Mouse (Mus musculus) spleen, adult 2 months (tissue): ENCODE results near the gene Gm13275. TPM values are rescaled to one million over a fixed set of nuclear protein-coding genes. Genes with fewer than 3 reads are reported as not detected.
"Not testable (repeated sequence)": the region's sequence is repeated elsewhere in the genome, so short reads cannot be mapped to it uniquely, and the experiment has no call there.

Experiments used
- DNase-seq, 2 experiments: peaks; one replicate each; pipeline versions ENCODE4 v3.0.0 to v3.0.0-alpha.2; 2012 to 2021; ENCODE audit warnings: low spot score in 2 of 2, low read depth in 1 of 2
- H3K27ac ChIP-seq: fragments of 200-500 bp; 2 replicates; pipeline ENCODE4 v1.5.1; 2012; ENCODE audit warnings: low read length, inconsistent platforms; ENCODE audit not compliant: insufficient read depth
- H3K27me3 ChIP-seq: fragments of 200-500 bp; 2 replicates; pipeline ENCODE4 v1.6.1; 2012; ENCODE audit warnings: mild to moderate bottlenecking, moderate library complexity, low read length, inconsistent platforms; ENCODE audit not compliant: control insufficient read depth, insufficient read depth
- H3K36me3 ChIP-seq: fragments of 200-500 bp; 2 replicates; pipeline ENCODE4 v1.6.1; 2012; ENCODE audit warnings: mild to moderate bottlenecking, low read length, inconsistent platforms; ENCODE audit not compliant: control insufficient read depth, insufficient read depth
- H3K4me1 ChIP-seq: fragments of 200-500 bp; 2 replicates; pipeline ENCODE4 v1.6.1; 2011; ENCODE audit warnings: inconsistent platforms; ENCODE audit not compliant: control insufficient read depth, insufficient read depth, insufficient read length
- H3K4me3 ChIP-seq: fragments of 200-500 bp; 2 replicates; pipeline ENCODE4 v1.5.1; 2011; ENCODE audit warnings: mild to moderate bottlenecking, inconsistent platforms; ENCODE audit not compliant: insufficient read depth, insufficient read length; ENCODE audit errors: extremely low read depth
- CTCF ChIP-seq: fragments of 200-500 bp; IDR thresholded peaks from 2 replicates; pipeline ENCODE4 v1.5.1; 2011; ENCODE audit warnings: mild to moderate bottlenecking, inconsistent platforms; ENCODE audit not compliant: insufficient read depth, insufficient read length, insufficient replicate concordance; ENCODE audit errors: extremely low read depth
- POLR2A ChIP-seq: fragments of 200-500 bp; IDR thresholded peaks from 2 replicates; pipeline ENCODE4 v1.6.1; 2011; ENCODE audit warnings: low read depth, low read length, inconsistent platforms
- WGBS: fragments of 180-500 bp; shearing (Covaris S2); methylation state at CpG from one replicate; pipeline ENCODE4 v1.1.7; 2018; 5-methylcytosine and 5-hydroxymethylcytosine counted together
- polyA plus RNA-seq: library from polyadenylated mRNA; depleted of rRNA; stranded (reverse); fragments of >200 nt; gene quantifications from 2 replicates; pipeline ENCODE4 v1.2.3, GENCODE M21; 2012

The Gm13275 gene
- polyA plus RNA-seq, 1 experiment: not detected

- not testable (repeated sequence) for H3K4me3 ChIP-seq, H3K4me1 ChIP-seq, H3K27me3 ChIP-seq, H3K27ac ChIP-seq, H3K36me3 ChIP-seq
- TF ChIP-seq CTCF: peak; percentile 28; the same call in 1 of the 2 replicates
- peak in 1 of 2 experiments; percentile 63 for DNase-seq
- WGBS: 0% methylated on average over 1 of the region's 28 CpGs
Measured at GRCm38 (mm10) chr4:88788402-88788801, 5.9 kb upstream of the Gm13275 start, which contains the start of gene Gm13277. Gene Gm13277, plus strand, starts transcription at chr4:88788632.

GRCm38 (mm10) chr4:88791250-88791649, 3.0 kb upstream of the Gm13275 start, which contains the start of gene Gm13278:
Gene Gm13278, plus strand, starts transcription at chr4:88791550.
- not testable (repeated sequence) for H3K4me3 ChIP-seq
- no CpG with 5 or more reads among the region's 28 CpGs for WGBS

DNA sequence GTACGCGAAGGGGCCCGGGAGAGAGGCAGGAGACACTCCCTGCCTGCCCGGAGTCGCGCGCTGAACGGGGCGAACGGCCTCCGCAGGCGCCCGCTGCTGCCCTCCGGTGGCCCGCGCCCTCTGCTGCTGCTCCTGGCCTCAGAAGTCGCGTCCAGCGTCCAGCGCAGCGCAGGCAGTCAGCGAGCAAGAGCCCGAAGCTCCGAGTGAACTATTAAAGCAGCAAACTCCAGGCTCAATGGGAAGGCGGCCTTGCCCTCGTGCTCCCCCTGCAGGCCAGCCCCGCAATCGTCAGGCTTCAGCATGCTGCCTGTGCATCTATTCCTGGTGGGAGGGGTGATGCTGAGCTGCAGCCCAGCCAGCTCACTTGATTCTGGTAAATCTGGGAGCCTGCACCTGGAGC, 2.8 kb downstream of the Gm13275 start, which contains the start of gene Gm13279:
Gene Gm13279, plus strand, starts transcription at position 301 of the 400 bp plus-strand sequence.
- no CpG with 5 or more reads among the region's 28 CpGs for WGBS

More at GRCm38 (mm10) chr4:88791250-88791649, 3.0 kb upstream of the Gm13275 start, which contains the start of gene Gm13278:
- not testable (repeated sequence) for H3K27ac ChIP-seq, H3K36me3 ChIP-seq, DNase-seq, H3K27me3 ChIP-seq, H3K4me1 ChIP-seq

GRCm38 (mm10) chr4:88799365-88799764, 5.1 kb downstream of the Gm13275 start, which contains the start of gene Gm13285:
Gene Gm13285, plus strand, starts transcription at chr4:88799665.
- H3K4me1 ChIP-seq, DNase-seq, H3K36me3 ChIP-seq, H3K27ac ChIP-seq, H3K27me3 ChIP-seq, H3K4me3 ChIP-seq: not testable (repeated sequence)
- WGBS: 5% methylated on average over 6 of the region's 7 CpGs

More for the DNA sequence above, 2.8 kb downstream of the Gm13275 start, which contains the start of gene Gm13279:
- not testable (repeated sequence) for H3K27me3 ChIP-seq, H3K27ac ChIP-seq, H3K36me3 ChIP-seq, H3K4me1 ChIP-seq, H3K4me3 ChIP-seq, DNase-seq

GRCm38 (mm10) chr4:88802954-88803353, 8.7 kb downstream of the Gm13275 start, which contains the start of gene Gm13287:
Gene Gm13287, plus strand, starts transcription at chr4:88803254.
- not testable (repeated sequence) for H3K4me1 ChIP-seq, DNase-seq, H3K27me3 ChIP-seq, H3K4me3 ChIP-seq, H3K36me3 ChIP-seq, H3K27ac ChIP-seq
- no CpG with 5 or more reads among the region's 29 CpGs for WGBS

DNA sequence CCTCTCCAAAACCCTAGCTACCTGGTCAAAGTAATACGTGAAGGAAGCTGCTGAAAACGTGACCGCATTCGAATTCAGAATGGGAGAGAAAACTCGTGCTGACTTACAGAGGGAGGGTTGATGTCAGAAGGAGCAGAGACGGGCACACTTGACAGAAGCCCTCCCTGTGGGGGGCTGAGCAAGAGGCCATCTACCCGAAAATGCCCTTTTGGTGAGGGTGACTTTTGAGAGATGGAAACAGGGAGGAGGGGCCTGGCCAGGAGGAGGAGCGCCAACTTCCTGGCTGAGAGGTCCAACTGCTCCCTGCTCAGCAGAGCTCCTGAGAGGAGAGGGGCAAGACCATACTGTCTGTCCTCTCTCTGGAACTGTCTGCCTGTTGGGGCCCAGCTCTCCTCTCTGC, 10.9 kb downstream of the Gm13275 start, which contains the start of gene Gm13288:
Gene Gm13288, plus strand, starts transcription at position 301 of the 400 bp plus-strand sequence.
- WGBS: no CpG with 5 or more reads among the region's 8 CpGs
- H3K4me1 ChIP-seq, H3K27ac ChIP-seq, H3K36me3 ChIP-seq, DNase-seq, H3K27me3 ChIP-seq: not testable (repeated sequence)
- H3K4me3 ChIP-seq: 0 out of 2 replicates have a peak within 1 kb of the TSS, but pooled peaks have one; percentile 27

DNA sequence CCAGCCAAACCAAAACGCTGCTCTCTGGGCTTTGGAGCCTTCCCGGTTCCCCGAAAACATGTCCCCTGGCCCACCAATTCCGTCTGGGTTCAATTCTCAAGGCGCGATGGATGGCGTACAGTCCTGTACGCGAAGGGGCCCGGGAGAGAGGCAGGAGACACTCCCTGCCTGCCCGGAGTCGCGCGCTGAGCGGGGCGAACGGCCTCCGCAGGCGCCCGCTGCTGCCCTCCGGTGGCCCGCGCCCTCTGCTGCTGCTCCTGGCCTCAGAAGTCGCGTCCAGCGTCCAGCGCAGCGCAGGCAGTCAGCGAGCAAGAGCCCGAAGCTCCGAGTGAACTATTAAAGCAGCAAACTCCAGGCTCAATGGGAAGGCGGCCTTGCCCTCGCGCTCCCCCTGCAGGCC, 11.5 kb downstream of the Gm13275 start:
- not testable (repeated sequence) for H3K27ac ChIP-seq, H3K36me3 ChIP-seq, DNase-seq, H3K4me1 ChIP-seq, H3K27me3 ChIP-seq
- H3K4me3 ChIP-seq: 0 out of 2 replicates have a peak overlapping the region, but pooled peaks have one; percentile 27
- WGBS: 0% methylated on average over 3 of the region's 34 CpGs

DNA sequence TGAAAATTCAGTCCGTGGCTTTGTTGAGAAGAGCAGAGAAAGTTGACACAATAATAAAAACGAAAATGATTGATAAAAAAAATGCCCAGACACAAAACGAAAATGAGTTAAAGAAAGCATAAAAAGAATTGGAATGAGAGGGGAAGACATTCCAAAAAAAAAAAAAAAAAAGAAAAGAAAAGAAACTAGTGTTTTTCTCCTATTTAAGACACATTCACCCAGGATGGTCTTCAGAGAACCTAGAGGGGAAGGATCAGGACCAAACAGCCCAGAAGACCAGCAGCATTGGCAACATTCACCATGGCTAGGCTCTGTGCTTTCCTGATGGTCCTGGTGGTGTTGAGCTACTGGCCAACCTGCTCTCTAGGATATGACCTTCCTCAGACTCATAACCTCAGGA, 21.6 kb downstream of the Gm13275 start, which contains the start of gene Ifna7:
Gene Ifna7, plus strand, starts transcription at position 301 of the 400 bp plus-strand sequence.
- Histone ChIP-seq H3K4me1 (no peaks in the 10 kb centered on the region), H3K27ac (no peak within 1 kb of the TSS), H3K4me3 (no peak within 1 kb of the TSS), H3K27me3 (no peaks in the 10 kb centered on the region), H3K36me3 (no peaks in the 10 kb centered on the region)
- no peak for DNase-seq
- TF ChIP-seq CTCF: no peak
- no peak for TF ChIP-seq POLR2A
- WGBS: 61% methylated on average over 3 of the region's 3 CpGs
